Mouse (Mus musculus): ENCODE results near the gene Arl5b. TPM values are rescaled to one million over a fixed set of nuclear protein-coding genes. Genes with fewer than 3 reads are reported as not detected.

The Arl5b gene
- polyA plus RNA-seq (2015; fragmentation: Nextera tagmentation; extraction: Ambion mirVana): 19.7 and 21.0 TPM in 2 replicates

DNA sequence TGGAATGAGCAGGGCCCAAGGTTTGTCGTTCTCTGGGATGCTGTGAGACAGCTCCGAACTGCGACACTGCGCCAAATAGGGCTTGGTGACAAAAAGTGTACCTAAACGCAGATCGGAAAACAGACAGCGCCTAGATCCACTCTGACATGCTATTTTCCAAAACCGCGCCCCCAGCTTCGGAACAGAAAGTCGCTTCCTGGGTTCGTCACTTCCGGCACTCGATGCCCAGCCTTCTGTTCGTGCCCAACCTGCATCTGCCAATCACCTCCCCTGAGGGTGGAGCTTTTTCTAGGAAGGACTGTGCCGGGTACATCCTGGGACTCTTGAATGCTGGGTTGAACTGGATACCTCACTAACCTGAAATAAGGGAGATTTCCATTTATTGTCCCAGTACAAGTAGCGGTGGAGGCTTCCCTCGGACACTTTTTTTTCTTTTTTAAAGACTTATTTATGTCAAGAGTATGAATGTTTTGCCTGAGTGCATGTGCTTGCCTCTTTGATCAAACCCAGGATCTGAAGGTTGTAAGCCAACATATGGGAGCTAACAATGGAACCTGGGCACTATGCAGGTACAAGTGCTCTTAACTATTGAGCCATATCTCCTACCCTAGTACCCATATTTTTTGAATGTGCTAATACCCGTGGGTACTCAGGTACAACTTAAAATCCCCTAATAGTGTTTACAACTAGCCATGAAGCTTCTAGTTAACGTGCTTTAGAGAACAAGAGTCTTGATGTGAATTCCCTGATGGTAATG, at the start of gene Arl5b:
TSS of gene Arl5b (plus strand) at position 279 of the 757 bp plus-strand sequence.
- peaks cover 6% of the 10 kb centered on the region for H3K4me1 ChIP-seq (ENCODE audit: control insufficient read depth, insufficient read depth, low read length)
- no peaks in the 10 kb centered on the region for H3K27me3 ChIP-seq (ENCODE audit: control insufficient read depth, insufficient read depth, low read length)
- H3K4me2 ChIP-seq (ENCODE audit: low read depth, low read length): peak within 1 kb of the TSS; percentile 76
- ATAC-seq (replicated peaks; ENCODE audit: extremely low read depth, insufficient read depth, low FRiP score): peak; percentile 98
- H3K9me3 ChIP-seq (replicated peaks; ENCODE audit: control insufficient read depth, low read length): no peaks in the 10 kb centered on the region
- peak within 1 kb of the TSS; percentile 66 for H3K27ac ChIP-seq (ENCODE audit: low read length)
- H3K9ac ChIP-seq (ENCODE audit: low read length): peak within 1 kb of the TSS; percentile 81
- 7% methylated on average over 20 of the region's 20 CpGs for WGBS
- no peaks in the 10 kb centered on the region for H3K36me3 ChIP-seq (ENCODE audit: control insufficient read depth, insufficient read depth)
- H3K4me3 ChIP-seq (ENCODE audit: low read length): peak within 1 kb of the TSS; percentile 92

DNA sequence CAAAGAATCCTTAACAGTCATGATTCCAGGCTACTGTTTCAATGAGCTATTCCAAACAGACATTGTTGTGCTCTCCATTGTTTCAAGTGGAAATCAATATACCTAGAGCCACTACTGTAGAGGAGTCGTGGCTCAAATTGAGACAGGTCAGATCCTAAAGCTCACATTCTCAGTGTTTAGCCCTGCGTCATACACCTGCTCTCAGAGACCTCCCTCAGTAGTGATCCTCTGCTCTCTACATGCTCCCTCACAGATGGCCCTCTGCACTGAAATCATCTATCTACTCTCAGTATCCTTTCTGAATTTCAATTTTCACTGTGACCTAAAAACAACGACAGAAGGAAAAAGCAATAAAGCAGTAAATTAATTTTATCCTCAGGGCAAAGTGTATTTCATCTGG, 41.7 kb upstream of the Arl5b start:
- Histone ChIP-seq H3K9me3 (replicated peaks; ENCODE audit: control insufficient read depth, low read length) (no peaks in the 10 kb centered on the region), H3K27me3 (ENCODE audit: control insufficient read depth, insufficient read depth, low read length) (no peaks in the 10 kb centered on the region), H3K4me2 (ENCODE audit: low read depth, low read length) (no peak overlapping the region), H3K27ac (ENCODE audit: low read length) (no peak overlapping the region), H3K36me3 (ENCODE audit: control insufficient read depth, insufficient read depth) (peaks cover 9% of the 10 kb centered on the region), H3K4me3 (ENCODE audit: low read length) (no peak overlapping the region), H3K9ac (ENCODE audit: low read length) (no peak overlapping the region), H3K4me1 (ENCODE audit: control insufficient read depth, insufficient read depth, low read length) (no peaks in the 10 kb centered on the region)
- 87% methylated on average over 3 of the region's 3 CpGs for WGBS
- ATAC-seq (replicated peaks; ENCODE audit: extremely low read depth, insufficient read depth, low FRiP score): no peak

DNA sequence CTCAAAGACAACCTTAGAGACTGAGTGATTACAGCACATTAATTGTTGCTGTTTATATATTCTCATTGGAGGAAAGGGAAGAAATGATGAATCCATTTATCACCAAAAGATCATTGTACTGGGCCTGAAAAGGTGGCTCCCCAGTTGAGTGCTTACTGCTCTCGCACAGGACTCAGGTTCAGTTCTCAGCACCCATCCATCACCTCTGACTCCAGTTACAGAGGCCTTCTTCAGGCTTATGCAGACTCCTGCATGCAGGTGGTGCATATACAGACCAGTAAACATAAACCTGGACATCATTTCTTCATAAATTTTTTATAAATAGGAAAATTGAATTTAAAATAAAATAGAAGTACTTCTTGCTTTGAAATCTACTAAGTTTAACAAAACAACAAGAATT, 41.1 kb upstream of the Arl5b start:
- H3K4me1 ChIP-seq (ENCODE audit: control insufficient read depth, insufficient read depth, low read length): no peaks in the 10 kb centered on the region
- no peak overlapping the region for H3K4me2 ChIP-seq (ENCODE audit: low read depth, low read length)
- H3K9me3 ChIP-seq (replicated peaks; ENCODE audit: control insufficient read depth, low read length): no peaks in the 10 kb centered on the region
- peaks cover 9% of the 10 kb centered on the region for H3K36me3 ChIP-seq (ENCODE audit: control insufficient read depth, insufficient read depth)
- no peak overlapping the region for H3K9ac ChIP-seq (ENCODE audit: low read length)
- no peaks in the 10 kb centered on the region for H3K27me3 ChIP-seq (ENCODE audit: control insufficient read depth, insufficient read depth, low read length)
- H3K27ac ChIP-seq (ENCODE audit: low read length): no peak overlapping the region
- H3K4me3 ChIP-seq (ENCODE audit: low read length): no peak overlapping the region
- no peak for ATAC-seq (replicated peaks; ENCODE audit: extremely low read depth, insufficient read depth, low FRiP score)
- WGBS: 85% methylated on average over 1 of the region's 1 CpGs

DNA sequence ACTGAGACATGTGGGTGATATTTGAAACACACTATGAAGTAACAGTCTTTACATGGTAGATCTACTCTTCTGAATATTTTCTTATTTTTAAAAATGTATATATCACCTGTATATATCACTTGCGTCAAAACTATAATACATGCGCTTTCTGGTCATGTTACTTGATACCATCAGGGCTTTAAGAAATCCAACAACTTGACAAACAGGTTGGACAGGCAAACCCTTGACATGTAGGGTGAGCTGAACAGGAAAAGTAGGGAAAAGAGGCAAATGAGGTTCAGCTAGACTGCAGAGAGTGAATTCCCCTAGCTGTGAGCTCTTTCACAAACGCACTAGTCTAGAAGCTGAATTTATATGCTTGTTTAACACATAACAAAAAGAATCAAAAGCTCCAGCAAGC, 22.4 kb upstream of the Arl5b start:
- ATAC-seq (replicated peaks; ENCODE audit: extremely low read depth, insufficient read depth, low FRiP score): no peak
- Histone ChIP-seq H3K27me3 (ENCODE audit: control insufficient read depth, insufficient read depth, low read length) (no peaks in the 10 kb centered on the region), H3K36me3 (ENCODE audit: control insufficient read depth, insufficient read depth) (peaks cover 3% of the 10 kb centered on the region; the same call in 1 of the 2 replicates), H3K27ac (ENCODE audit: low read length) (no peak overlapping the region), H3K9me3 (replicated peaks; ENCODE audit: control insufficient read depth, low read length) (no peaks in the 10 kb centered on the region), H3K9ac (ENCODE audit: low read length) (no peak overlapping the region), H3K4me1 (ENCODE audit: control insufficient read depth, insufficient read depth, low read length) (no peaks in the 10 kb centered on the region), H3K4me2 (ENCODE audit: low read depth, low read length) (no peak overlapping the region), H3K4me3 (ENCODE audit: low read length) (no peak overlapping the region)
- 92% methylated on average over 3 of the region's 3 CpGs for WGBS

DNA sequence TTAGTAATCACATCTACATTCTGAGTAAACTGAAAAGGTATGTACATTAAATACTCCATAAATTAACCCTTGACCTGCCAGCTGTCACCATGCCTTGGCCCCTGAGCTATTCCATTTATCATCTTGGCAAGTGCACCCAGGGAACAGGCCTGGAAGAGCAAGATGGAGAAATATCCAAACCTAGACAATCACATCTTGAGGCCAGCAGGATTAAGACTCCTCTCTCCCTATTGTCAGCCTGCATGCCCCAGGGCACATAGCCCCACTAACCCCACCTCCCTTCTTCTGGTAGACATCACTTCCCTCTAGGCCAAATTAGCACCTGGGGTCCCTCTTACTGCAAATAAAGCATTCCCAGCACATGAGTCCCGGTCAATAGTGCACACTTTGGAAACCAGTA, 21.4 kb upstream of the Arl5b start:
- ATAC-seq (replicated peaks; ENCODE audit: extremely low read depth, insufficient read depth, low FRiP score): no peak
- no peaks in the 10 kb centered on the region for H3K4me1 ChIP-seq (ENCODE audit: control insufficient read depth, insufficient read depth, low read length)
- H3K4me3 ChIP-seq (ENCODE audit: low read length): no peak overlapping the region
- no peak overlapping the region for H3K27ac ChIP-seq (ENCODE audit: low read length)
- H3K4me2 ChIP-seq (ENCODE audit: low read depth, low read length): no peak overlapping the region
- WGBS: 81% methylated on average over 1 of the region's 1 CpGs
- no peak overlapping the region for H3K9ac ChIP-seq (ENCODE audit: low read length)
- H3K27me3 ChIP-seq (ENCODE audit: control insufficient read depth, insufficient read depth, low read length): no peaks in the 10 kb centered on the region
- H3K9me3 ChIP-seq (replicated peaks; ENCODE audit: control insufficient read depth, low read length): no peaks in the 10 kb centered on the region
- peaks cover 3% of the 10 kb centered on the region; the same call in 1 of the 2 replicates for H3K36me3 ChIP-seq (ENCODE audit: control insufficient read depth, insufficient read depth)

DNA sequence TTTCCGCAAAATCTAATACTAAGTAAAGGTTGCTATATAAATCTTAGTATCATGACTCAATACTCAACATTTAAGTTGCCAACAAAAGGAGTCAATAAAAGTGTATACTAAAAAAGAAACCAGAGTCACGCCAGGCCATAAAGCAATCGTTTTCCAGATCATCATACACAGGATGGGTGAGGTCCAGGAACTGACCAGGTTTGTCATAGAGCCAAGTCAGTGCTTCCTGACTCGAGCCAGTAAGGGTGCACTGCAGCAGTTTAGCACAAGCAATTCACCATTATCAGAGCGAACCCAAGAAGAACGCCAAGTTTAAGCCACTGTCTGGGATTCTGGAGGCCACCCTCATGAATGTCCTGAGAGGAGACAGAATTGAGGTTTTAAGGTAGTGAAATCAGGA, 10.5 kb upstream of the Arl5b start:
- WGBS: 67% methylated on average over 6 of the region's 6 CpGs
- H3K4me2 ChIP-seq (ENCODE audit: low read depth, low read length): no peak overlapping the region
- ATAC-seq (replicated peaks; ENCODE audit: extremely low read depth, insufficient read depth, low FRiP score): no peak
- H3K4me3 ChIP-seq (ENCODE audit: low read length): no peak overlapping the region
- H3K9ac ChIP-seq (ENCODE audit: low read length): no peak overlapping the region
- H3K9me3 ChIP-seq (replicated peaks; ENCODE audit: control insufficient read depth, low read length): no peaks in the 10 kb centered on the region
- H3K27me3 ChIP-seq (ENCODE audit: control insufficient read depth, insufficient read depth, low read length): no peaks in the 10 kb centered on the region
- H3K27ac ChIP-seq (ENCODE audit: low read length): no peak overlapping the region
- H3K36me3 ChIP-seq (ENCODE audit: control insufficient read depth, insufficient read depth): no peaks in the 10 kb centered on the region
- H3K4me1 ChIP-seq (ENCODE audit: control insufficient read depth, insufficient read depth, low read length): no peaks in the 10 kb centered on the region

DNA sequence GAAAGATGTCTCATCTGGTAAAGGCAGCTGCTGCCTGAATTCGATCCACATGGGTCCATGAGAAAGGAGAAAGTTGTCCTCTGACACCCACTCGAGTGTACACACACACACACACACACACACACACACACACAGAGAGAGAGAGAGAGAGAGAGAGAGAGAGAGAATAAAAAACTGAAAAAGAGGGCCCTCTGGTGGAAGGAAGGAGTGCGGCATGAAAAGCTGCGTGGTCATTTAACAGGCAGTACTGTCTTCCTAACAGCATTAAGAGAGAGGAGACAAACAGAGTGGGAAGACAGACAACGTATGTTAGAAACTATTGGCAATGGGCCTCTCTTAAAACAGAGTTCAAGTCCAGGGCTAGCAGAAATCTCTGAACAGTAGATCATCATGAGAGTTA, 8.9 kb upstream of the Arl5b start:
- no peaks in the 10 kb centered on the region for H3K27me3 ChIP-seq (ENCODE audit: control insufficient read depth, insufficient read depth, low read length)
- WGBS: 55% methylated on average over 5 of the region's 5 CpGs
- ATAC-seq (replicated peaks; ENCODE audit: extremely low read depth, insufficient read depth, low FRiP score): no peak

DNA sequence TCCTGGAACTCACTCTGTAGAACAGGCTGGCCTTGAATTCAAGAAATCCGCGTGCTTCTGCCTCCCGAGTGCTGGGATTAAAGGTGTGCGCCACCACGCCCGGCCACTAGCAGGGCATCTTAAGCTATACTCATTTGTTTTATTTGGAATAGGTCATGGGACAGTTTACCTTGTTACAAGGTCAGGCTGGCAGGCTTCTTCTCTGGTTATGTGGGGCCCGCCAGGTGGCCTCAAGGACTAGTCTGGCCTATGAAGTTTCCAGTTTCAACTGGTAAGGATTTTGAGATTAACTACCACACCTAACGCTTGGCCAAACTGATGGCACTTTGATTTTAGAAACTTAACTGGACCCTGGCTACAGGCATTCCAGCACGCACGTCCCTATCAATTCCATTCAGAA, 5.3 kb downstream of the Arl5b start:
- 24% methylated on average over 10 of the region's 10 CpGs for WGBS
- H3K27ac ChIP-seq (ENCODE audit: low read length): peak overlapping the region; percentile 89
- peaks cover 19% of the 10 kb centered on the region for H3K4me1 ChIP-seq (ENCODE audit: control insufficient read depth, insufficient read depth, low read length)
- no peaks in the 10 kb centered on the region for H3K9me3 ChIP-seq (replicated peaks; ENCODE audit: control insufficient read depth, low read length)
- H3K36me3 ChIP-seq (ENCODE audit: control insufficient read depth, insufficient read depth): no peaks in the 10 kb centered on the region
- H3K27me3 ChIP-seq (ENCODE audit: control insufficient read depth, insufficient read depth, low read length): no peaks in the 10 kb centered on the region
- H3K4me3 ChIP-seq (ENCODE audit: low read length): peak overlapping the region; percentile 99
- H3K4me2 ChIP-seq (ENCODE audit: low read depth, low read length): peak overlapping the region; percentile 63
- H3K9ac ChIP-seq (ENCODE audit: low read length): peak overlapping the region; percentile 84
- ATAC-seq (replicated peaks; ENCODE audit: extremely low read depth, insufficient read depth, low FRiP score): 0 out of 2 replicates have a peak, but pooled peaks have one; percentile 1

More for the DNA sequence above, 8.9 kb upstream of the Arl5b start:
- Histone ChIP-seq H3K4me3 (ENCODE audit: low read length) (no peak overlapping the region), H3K9me3 (replicated peaks; ENCODE audit: control insufficient read depth, low read length) (no peaks in the 10 kb centered on the region), H3K27ac (ENCODE audit: low read length) (no peak overlapping the region), H3K4me2 (ENCODE audit: low read depth, low read length) (no peak overlapping the region), H3K36me3 (ENCODE audit: control insufficient read depth, insufficient read depth) (no peaks in the 10 kb centered on the region), H3K9ac (ENCODE audit: low read length) (no peak overlapping the region), H3K4me1 (ENCODE audit: control insufficient read depth, insufficient read depth, low read length) (no peaks in the 10 kb centered on the region)

DNA sequence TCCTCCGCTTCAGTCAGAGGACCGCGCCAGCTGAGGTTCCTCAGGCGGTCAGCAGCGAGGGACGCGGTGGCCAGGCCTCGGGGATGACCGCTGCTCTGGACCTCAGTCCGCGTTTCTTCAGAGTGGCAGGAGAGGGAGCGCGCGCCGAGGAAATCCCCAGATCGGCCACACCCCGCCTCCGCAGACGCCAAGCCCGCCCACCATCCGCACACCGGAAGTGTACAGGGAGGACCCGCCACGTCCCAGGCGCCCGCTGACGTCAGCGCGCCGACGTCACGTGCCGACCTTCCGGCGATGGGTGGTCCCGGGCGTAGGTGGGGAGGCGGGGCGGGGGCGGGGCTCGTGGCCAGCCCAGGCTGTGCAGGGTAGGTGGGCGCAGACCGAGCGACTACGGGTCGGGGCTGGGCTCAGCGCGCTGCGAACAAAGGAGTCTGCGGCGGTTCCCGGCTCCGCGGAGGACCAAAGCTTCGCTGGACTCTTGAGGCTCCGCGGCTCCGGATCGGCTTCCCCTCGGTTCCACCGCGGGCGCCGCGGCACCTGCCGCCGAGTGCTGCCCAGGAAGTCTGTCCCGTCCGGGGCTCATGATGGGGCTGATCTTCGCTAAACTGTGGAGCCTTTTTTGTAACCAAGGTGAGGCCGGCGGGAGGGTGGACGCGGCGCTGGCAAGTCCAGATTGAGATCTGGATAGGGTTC, 5.9 kb downstream of the Arl5b start, which contains the start of gene Nsun6:
TSS of gene Nsun6 (minus strand) at position 125 of the 693 bp plus-strand sequence.
- Histone ChIP-seq H3K27ac (ENCODE audit: low read length) (peak within 1 kb of the TSS; percentile 89), H3K4me1 (ENCODE audit: control insufficient read depth, insufficient read depth, low read length) (peaks cover 17% of the 10 kb centered on the region), H3K36me3 (ENCODE audit: control insufficient read depth, insufficient read depth) (no peaks in the 10 kb centered on the region), H3K27me3 (ENCODE audit: control insufficient read depth, insufficient read depth, low read length) (no peaks in the 10 kb centered on the region), H3K9ac (ENCODE audit: low read length) (peak within 1 kb of the TSS; percentile 99), H3K4me3 (ENCODE audit: low read length) (peak within 1 kb of the TSS; percentile 99), H3K4me2 (ENCODE audit: low read depth, low read length) (peak within 1 kb of the TSS; percentile 73), H3K9me3 (replicated peaks; ENCODE audit: control insufficient read depth, low read length) (no peaks in the 10 kb centered on the region)
- ATAC-seq (replicated peaks; ENCODE audit: extremely low read depth, insufficient read depth, low FRiP score): peak; percentile 99
- WGBS: under 1% methylated on average over 73 of the region's 75 CpGs
